Mouse (Mus musculus): Measurements from ENCODE around the gene Bcl6b. TPM values are rescaled to one million over a fixed set of nuclear protein-coding genes. Genes with fewer than 3 reads are reported as not detected.
A peak's percentile ranks its signal among the peaks of the same experiment; 100 is the strongest.

Gene Bcl6b
- polyA plus RNA-seq, 1 experiment from 2014 or later: 3.9 TPM

GRCm38 (mm10) chr11:70178756-70179155 lies 50.8 kb downstream of the Bcl6b start:
- ATAC-seq: no peak
- Histone ChIP-seq H3K36me3 (no peaks in the 10 kb centered on the region), H3K27ac (no peak overlapping the region), H3K4me2 (replicated peaks) (no peak overlapping the region), H3K4me3 (replicated peaks) (no peak overlapping the region), H3K9ac (replicated peaks) (no peak overlapping the region), H3K4me1 (replicated peaks) (no peaks in the 10 kb centered on the region), H3K9me3 (no peaks in the 10 kb centered on the region), H3K27me3 (no peaks in the 10 kb centered on the region)
- 81% methylated on average over 11 of the region's 11 CpGs for WGBS

- Histone ChIP-seq H3K36me3 (no peaks in the 10 kb centered on the region), H3K4me3 (replicated peaks) (no peak overlapping the region), H3K4me2 (replicated peaks) (no peak overlapping the region), H3K9me3 (no peaks in the 10 kb centered on the region), H3K27ac (no peak overlapping the region), H3K9ac (replicated peaks) (no peak overlapping the region), H3K4me1 (replicated peaks) (no peaks in the 10 kb centered on the region), H3K27me3 (no peaks in the 10 kb centered on the region)
- WGBS: 87% methylated on average over 11 of the region's 11 CpGs
- no peak for ATAC-seq
Observed at GRCm38 (mm10) chr11:70178311-70178710, 51.3 kb downstream of the Bcl6b start.

- 73% methylated on average over 8 of the region's 8 CpGs for WGBS
- Histone ChIP-seq H3K4me1 (replicated peaks) (no peaks in the 10 kb centered on the region), H3K36me3 (no peaks in the 10 kb centered on the region), H3K27me3 (no peaks in the 10 kb centered on the region), H3K4me2 (replicated peaks) (no peak overlapping the region), H3K9me3 (no peaks in the 10 kb centered on the region), H3K4me3 (replicated peaks) (no peak overlapping the region), H3K27ac (no peak overlapping the region), H3K9ac (replicated peaks) (no peak overlapping the region)
- no peak for ATAC-seq
Observed at GRCm38 (mm10) chr11:70177647-70178046, 52.0 kb downstream of the Bcl6b start.

GRCm38 (mm10) chr11:70174491-70174890 lies 55.1 kb downstream of the Bcl6b start:
- Histone ChIP-seq H3K9me3 (no peaks in the 10 kb centered on the region), H3K27ac (no peak overlapping the region), H3K4me2 (replicated peaks) (no peak overlapping the region), H3K36me3 (no peaks in the 10 kb centered on the region), H3K9ac (replicated peaks) (no peak overlapping the region), H3K4me3 (replicated peaks) (no peak overlapping the region), H3K27me3 (no peaks in the 10 kb centered on the region), H3K4me1 (replicated peaks) (no peaks in the 10 kb centered on the region)
- no peak for ATAC-seq
- WGBS: 86% methylated on average over 4 of the region's 4 CpGs

MicroRNAs encoded within 50 kb of the gene (microRNA counts, 519-probe panel; counts per million panel counts)
- microRNA mmu-miR-195 (110 counts per million, percentile 56 among the panel's probes with 10 or more counts), microRNA mmu-miR-497 (110 counts per million, percentile 56 among the panel's probes with 10 or more counts)

Small RNA genes within 50 kb of the gene (microRNA-seq; reads per million reads assigned to microRNA genes)
- 437 reads per million, percentile 69 among the genes with 10 or more reads in this experiment for gene Mir195a
- not detected for gene Mir497
- gene Mir497b: not detected

Other genes starting within 250 kb of the Bcl6b start
- gene Ctdnep1, start 248.6 kb downstream of the Bcl6b start, polyA plus RNA-seq (2015; fragmentation: Nextera tagmentation; extraction: Ambion mirVana): 22.9 and 23.8 TPM in 2 replicates
- 156 and 158 TPM in 2 replicates for gene Elp5, start 247.3 kb downstream of the Bcl6b start, polyA plus RNA-seq (2015; fragmentation: Nextera tagmentation; extraction: Ambion mirVana)
- gene Gabarap, start 238.7 kb downstream of the Bcl6b start, polyA plus RNA-seq (2015; fragmentation: Nextera tagmentation; extraction: Ambion mirVana): 611 and 625 TPM in 2 replicates
- 74.2 and 82.2 TPM in 2 replicates for gene Phf23, start 234.0 kb downstream of the Bcl6b start, polyA plus RNA-seq (2015; fragmentation: Nextera tagmentation; extraction: Ambion mirVana)
- 27.6 and 35.4 TPM in 2 replicates for gene Dvl2, start 229.2 kb downstream of the Bcl6b start, polyA plus RNA-seq (2015; fragmentation: Nextera tagmentation; extraction: Ambion mirVana)
- 48.4 and 51.7 TPM in 2 replicates for gene Acadvl, start 214.4 kb downstream of the Bcl6b start, polyA plus RNA-seq (2015; fragmentation: Nextera tagmentation; extraction: Ambion mirVana)
- 34.9 and 37.2 TPM in 2 replicates for gene Dlg4, start 212.9 kb downstream of the Bcl6b start, polyA plus RNA-seq (2015; fragmentation: Nextera tagmentation; extraction: Ambion mirVana)
- gene Asgr1, start 175.7 kb downstream of the Bcl6b start, polyA plus RNA-seq (2015; fragmentation: Nextera tagmentation; extraction: Ambion mirVana): 0.97 and 1.1 TPM in 2 replicates
- gene Asgr2, start 137.2 kb downstream of the Bcl6b start, polyA plus RNA-seq (2015; fragmentation: Nextera tagmentation; extraction: Ambion mirVana): not detected in 2 replicates
- gene Mgl2, start 99.5 kb downstream of the Bcl6b start, polyA plus RNA-seq (2015; fragmentation: Nextera tagmentation; extraction: Ambion mirVana): 0.39 and 0.66 TPM in 2 replicates
- 0.59 TPM in 2 replicates for gene Clec10a, start 73.6 kb downstream of the Bcl6b start, polyA plus RNA-seq (2015; fragmentation: Nextera tagmentation; extraction: Ambion mirVana)
- 1.9 and 2.4 TPM in 2 replicates for gene Slc16a11, start 17.0 kb downstream of the Bcl6b start, polyA plus RNA-seq (2015; fragmentation: Nextera tagmentation; extraction: Ambion mirVana)
- gene Slc16a13, start 8.7 kb downstream of the Bcl6b start, polyA plus RNA-seq (2015; fragmentation: Nextera tagmentation; extraction: Ambion mirVana): 17.7 and 18.7 TPM in 2 replicates
- gene 0610010K14Rik, start 8.1 kb upstream of the Bcl6b start, polyA plus RNA-seq (2015; fragmentation: Nextera tagmentation; extraction: Ambion mirVana): 193 and 201 TPM in 2 replicates
- gene Gm21988, start 10.0 kb upstream of the Bcl6b start, polyA plus RNA-seq (2015; fragmentation: Nextera tagmentation; extraction: Ambion mirVana): 15.0 and 15.8 TPM in 2 replicates
- gene Rnasek, start 10.0 kb upstream of the Bcl6b start, polyA plus RNA-seq (2015; fragmentation: Nextera tagmentation; extraction: Ambion mirVana): 289 and 304 TPM in 2 replicates
- 0.57 and 1.2 TPM in 2 replicates for gene Alox12, start 25.6 kb upstream of the Bcl6b start, polyA plus RNA-seq (2015; fragmentation: Nextera tagmentation; extraction: Ambion mirVana)
- 0.07 TPM in 1 of 2 replicates, not detected in the other for gene Alox12e, start 92.8 kb upstream of the Bcl6b start, polyA plus RNA-seq (2015; fragmentation: Nextera tagmentation; extraction: Ambion mirVana)
- not detected in 2 replicates for gene Alox15, start 122.2 kb upstream of the Bcl6b start, polyA plus RNA-seq (2015; fragmentation: Nextera tagmentation; extraction: Ambion mirVana)
- 33.9 and 34.1 TPM in 2 replicates for gene Pelp1, start 180.2 kb upstream of the Bcl6b start, polyA plus RNA-seq (2015; fragmentation: Nextera tagmentation; extraction: Ambion mirVana)
- 44.8 and 45.5 TPM in 2 replicates for gene Arrb2, start 202.8 kb upstream of the Bcl6b start, polyA plus RNA-seq (2015; fragmentation: Nextera tagmentation; extraction: Ambion mirVana)
- 41.9 and 43.6 TPM in 2 replicates for gene Med11, start 222.1 kb upstream of the Bcl6b start, polyA plus RNA-seq (2015; fragmentation: Nextera tagmentation; extraction: Ambion mirVana)
- gene Zmynd15, start 229.6 kb upstream of the Bcl6b start, polyA plus RNA-seq (2015; fragmentation: Nextera tagmentation; extraction: Ambion mirVana): 0.40 and 0.44 TPM in 2 replicates
- 1.4 and 1.6 TPM in 2 replicates for gene Cxcl16, start 230.2 kb upstream of the Bcl6b start, polyA plus RNA-seq (2015; fragmentation: Nextera tagmentation; extraction: Ambion mirVana)